Mouse (Mus musculus) bone marrow macrophage, adult 2 months (primary cell): ENCODE data around the gene Rfx8.
"Not testable (repeated sequence)": the region's sequence is repeated elsewhere in the genome, so short reads cannot be mapped to it uniquely, and the experiment has no call there.

Experiments used
- CTCF ChIP-seq: IDR thresholded peaks from 2 replicates; pipeline ENCODE4 v1.5.1; 2012; ENCODE audit warnings: low read depth, mild to moderate bottlenecking, low read length, moderate library complexity
- POLR2A ChIP-seq: IDR thresholded peaks from 2 replicates; pipeline ENCODE4 v1.6.1; 2012; ENCODE audit warnings: mild to moderate bottlenecking, low read depth, low read length, borderline replicate concordance

DNA sequence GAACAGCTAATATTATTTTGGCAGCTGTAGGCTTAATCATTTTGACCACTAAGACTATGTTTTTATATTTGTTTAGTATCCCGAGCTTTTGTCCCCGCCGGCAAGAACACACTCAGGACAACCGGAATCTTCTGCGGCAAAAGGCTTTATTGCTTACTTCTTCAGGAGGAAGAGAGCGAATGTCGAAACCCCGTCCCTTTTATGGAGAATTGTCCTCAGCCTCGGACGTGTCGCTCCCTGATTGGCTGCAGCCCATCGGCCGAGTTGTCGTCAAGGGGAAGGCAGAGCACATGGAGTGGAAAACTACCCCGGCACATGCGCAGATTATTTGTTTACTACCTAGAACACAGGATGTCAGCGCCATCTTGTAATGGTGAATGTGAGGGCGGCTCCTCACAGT, 65.9 kb downstream of the Rfx8 start:
- TF ChIP-seq POLR2A, CTCF: not testable (repeated sequence)
